Mouse (Mus musculus): Measurements from ENCODE around the gene Nutf2-ps1.

DNA sequence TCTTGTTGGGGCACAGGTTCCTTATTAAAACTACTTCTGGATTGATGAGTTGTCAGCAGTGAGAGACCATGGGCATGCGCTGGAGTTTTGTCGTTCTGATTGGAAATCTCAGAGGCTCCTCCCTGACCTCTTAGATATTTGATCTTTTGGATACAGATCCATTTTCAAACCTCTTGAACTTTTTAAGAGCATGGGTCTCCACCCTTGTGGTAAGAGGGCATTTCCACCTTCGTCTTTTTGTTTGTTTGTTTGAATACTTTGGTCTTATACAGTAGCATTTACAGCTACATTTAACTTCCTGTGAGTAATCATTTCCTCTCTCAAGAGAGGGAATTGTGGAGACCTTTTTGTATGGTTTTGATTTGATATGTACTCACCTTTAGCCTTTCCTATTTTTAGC lies 49.6 kb downstream of the Nutf2-ps1 start:
- TF ChIP-seq GATA1 (IDR thresholded peaks at IDR 0.05; ENCODE audit: borderline replicate concordance, low read length) (no peak), FLI1 (IDR thresholded peaks at IDR 0.05; ENCODE audit: low read length) (no peak)

Data from megakaryocyte, embryonic 14.5 days (primary cell).